Mouse (Mus musculus): ENCODE results near the gene Cic. TPM values are rescaled to one million over a fixed set of nuclear protein-coding genes. Genes with fewer than 3 reads are reported as not detected.
A peak's percentile ranks its signal among the peaks of the same experiment; 100 is the strongest.

Gene Cic
- polyA plus RNA-seq, 1 experiment from 2014 or later, result 46.6 TPM

DNA sequence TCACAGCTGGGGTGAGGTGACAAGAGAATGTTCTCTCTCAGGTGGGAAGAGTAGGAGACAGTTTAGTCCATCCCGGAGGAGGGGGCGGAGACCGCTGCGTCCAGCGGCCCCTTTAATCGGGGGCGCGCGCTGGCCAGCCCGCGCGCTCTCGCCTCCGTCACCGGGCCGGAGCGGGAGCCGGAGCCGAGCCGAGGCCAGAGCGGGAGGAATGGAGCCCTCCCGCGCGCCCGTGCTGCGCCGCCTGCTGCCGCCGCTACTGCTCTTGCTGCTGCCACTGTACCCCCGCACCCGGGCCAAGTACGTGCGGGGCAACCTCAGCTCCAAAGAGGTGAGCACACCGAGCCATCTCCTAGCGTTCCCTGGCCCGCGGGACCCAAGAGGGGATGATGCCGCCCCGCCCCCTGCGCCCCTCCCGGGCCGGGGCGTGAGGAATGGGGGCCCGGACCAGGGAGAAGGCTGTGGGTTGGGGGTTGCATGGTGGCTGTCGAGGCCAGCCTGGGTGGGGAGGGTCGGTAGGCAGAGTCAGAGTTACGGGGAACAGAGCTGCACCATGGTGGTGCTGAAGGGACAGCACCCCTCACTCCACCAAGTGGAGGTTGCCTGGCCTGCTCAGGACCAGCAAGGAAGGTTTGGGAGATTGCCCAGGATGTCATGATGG is 38.6 kb downstream of the Cic start, which contains the start of gene Tmem145:
Tmem145 (plus strand) TSS at position 151 of the 658 bp plus-strand sequence.
- Histone ChIP-seq H3K4me2 (ENCODE audit: low read depth, low read length) (peak within 1 kb of the TSS; percentile 83), H3K27ac (ENCODE audit: low read depth, low read length) (peak within 1 kb of the TSS; percentile 91), H3K36me3 (ENCODE audit: control insufficient read depth, insufficient read depth, low read length) (no peaks in the 10 kb centered on the region), H3K4me3 (ENCODE audit: low read depth, low read length) (peak within 1 kb of the TSS; percentile 76), H3K9ac (replicated peaks; ENCODE audit: low read depth, low read length) (peak within 1 kb of the TSS; percentile 93), H3K27me3 (ENCODE audit: control insufficient read depth, insufficient read depth, low read length) (no peaks in the 10 kb centered on the region), H3K4me1 (ENCODE audit: control insufficient read depth, insufficient read depth, low read length) (peaks cover 7% of the 10 kb centered on the region; the same call in 1 of the 2 replicates), H3K9me3 (ENCODE audit: control insufficient read depth, low read length) (no peaks in the 10 kb centered on the region)
- WGBS, result 0% methylated on average over 47 of the region's 47 CpGs
- peak; percentile 77 for ATAC-seq (ENCODE audit: low read depth)

DNA sequence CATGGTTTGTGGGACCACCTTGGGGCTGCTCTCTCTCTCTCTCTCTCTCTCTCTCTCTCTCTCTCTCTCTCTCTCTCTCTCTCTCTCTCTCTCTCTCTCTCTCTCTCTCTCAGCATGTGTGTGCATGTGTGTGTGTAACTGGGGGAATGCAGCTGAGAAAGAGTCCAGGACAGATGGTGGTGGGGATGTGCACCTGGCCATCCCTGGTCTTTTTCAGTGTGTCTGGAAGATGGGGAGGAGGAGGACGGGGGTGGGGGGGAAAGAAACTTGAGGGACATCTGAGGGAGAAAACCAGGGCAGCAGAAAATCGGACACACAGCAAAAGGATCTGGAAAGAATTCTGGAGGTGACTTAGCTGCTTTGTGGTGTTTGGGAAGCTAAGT is 39.1 kb downstream of the Cic start:
- H3K9me3 ChIP-seq (ENCODE audit: control insufficient read depth, low read length), result no peaks in the 10 kb centered on the region

GRCm38 (mm10) chr7:25308702-25309318 is 41.3 kb downstream of the Cic start:
- no peak overlapping the region for H3K27ac ChIP-seq (ENCODE audit: low read depth, low read length)
- H3K36me3 ChIP-seq (ENCODE audit: control insufficient read depth, insufficient read depth, low read length), result peaks cover 9% of the 10 kb centered on the region; the same call in 1 of the 2 replicates
- no peaks in the 10 kb centered on the region for H3K9me3 ChIP-seq (ENCODE audit: control insufficient read depth, low read length)
- no peak overlapping the region for H3K9ac ChIP-seq (replicated peaks; ENCODE audit: low read depth, low read length)
- 69% methylated on average over 17 of the region's 17 CpGs for WGBS
- no peak for ATAC-seq (ENCODE audit: low read depth)
- H3K4me3 ChIP-seq (ENCODE audit: low read depth, low read length), result no peak overlapping the region
- peaks cover 20% of the 10 kb centered on the region for H3K27me3 ChIP-seq (ENCODE audit: control insufficient read depth, insufficient read depth, low read length)
- H3K4me2 ChIP-seq (ENCODE audit: low read depth, low read length), result no peak overlapping the region
- H3K4me1 ChIP-seq (ENCODE audit: control insufficient read depth, insufficient read depth, low read length), result peaks cover 7% of the 10 kb centered on the region; the same call in 1 of the 2 replicates

More for the DNA sequence above, 39.1 kb downstream of the Cic start:
- Histone ChIP-seq H3K4me1 (ENCODE audit: control insufficient read depth, insufficient read depth, low read length) (peaks cover 7% of the 10 kb centered on the region; the same call in 1 of the 2 replicates), H3K27ac (ENCODE audit: low read depth, low read length) (peak overlapping the region; percentile 91), H3K9ac (replicated peaks; ENCODE audit: low read depth, low read length) (peak overlapping the region; percentile 93), H3K27me3 (ENCODE audit: control insufficient read depth, insufficient read depth, low read length) (peaks cover 2% of the 10 kb centered on the region), H3K36me3 (ENCODE audit: control insufficient read depth, insufficient read depth, low read length) (peaks cover 4% of the 10 kb centered on the region; the same call in 1 of the 2 replicates), H3K4me3 (ENCODE audit: low read depth, low read length) (peak overlapping the region; percentile 76), H3K4me2 (ENCODE audit: low read depth, low read length) (peak overlapping the region; percentile 83)
- 34% methylated on average over 2 of the region's 2 CpGs for WGBS
- ATAC-seq (ENCODE audit: low read depth), result 0 out of 2 replicates have a peak, but pooled peaks have one; percentile 7

- 92% methylated on average over 9 of the region's 9 CpGs for WGBS
- peaks cover 9% of the 10 kb centered on the region; the same call in 1 of the 2 replicates for H3K36me3 ChIP-seq (ENCODE audit: control insufficient read depth, insufficient read depth, low read length)
- H3K27ac ChIP-seq (ENCODE audit: low read depth, low read length), result no peak overlapping the region
- no peak overlapping the region for H3K4me3 ChIP-seq (ENCODE audit: low read depth, low read length)
- H3K9ac ChIP-seq (replicated peaks; ENCODE audit: low read depth, low read length), result no peak overlapping the region
- no peak for ATAC-seq (ENCODE audit: low read depth)
- H3K4me2 ChIP-seq (ENCODE audit: low read depth, low read length), result no peak overlapping the region
- peaks cover 27% of the 10 kb centered on the region for H3K27me3 ChIP-seq (ENCODE audit: control insufficient read depth, insufficient read depth, low read length)
- no peaks in the 10 kb centered on the region for H3K9me3 ChIP-seq (ENCODE audit: control insufficient read depth, low read length)
- peaks cover 7% of the 10 kb centered on the region; the same call in 1 of the 2 replicates for H3K4me1 ChIP-seq (ENCODE audit: control insufficient read depth, insufficient read depth, low read length)
Measured at GRCm38 (mm10) chr7:25309425-25309824, 41.9 kb downstream of the Cic start.

DNA sequence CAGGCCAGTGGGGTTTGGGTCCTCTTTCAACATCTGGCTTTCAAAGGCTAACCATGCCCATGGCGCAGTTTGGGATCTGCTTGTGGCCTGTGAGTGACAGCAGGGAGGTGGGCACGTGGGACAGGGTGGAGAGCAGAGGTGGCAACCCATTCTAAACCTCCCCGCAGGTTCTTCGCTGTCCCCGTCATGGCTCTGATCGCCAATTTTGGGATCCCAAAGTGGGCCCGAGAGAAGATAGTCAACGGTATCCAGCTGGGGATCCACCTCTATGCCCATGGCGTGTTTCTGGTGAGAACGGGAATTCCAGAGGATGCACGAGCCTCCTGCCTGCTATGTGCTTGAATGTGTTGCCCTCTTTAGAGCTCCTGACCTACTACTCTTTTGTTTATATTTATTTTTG is 43.7 kb downstream of the Cic start:
- H3K4me3 ChIP-seq (ENCODE audit: low read depth, low read length), result no peak overlapping the region
- H3K36me3 ChIP-seq (ENCODE audit: control insufficient read depth, insufficient read depth, low read length), result peaks cover 9% of the 10 kb centered on the region; the same call in 1 of the 2 replicates
- H3K9me3 ChIP-seq (ENCODE audit: control insufficient read depth, low read length), result no peaks in the 10 kb centered on the region
- H3K9ac ChIP-seq (replicated peaks; ENCODE audit: low read depth, low read length), result no peak overlapping the region
- H3K27ac ChIP-seq (ENCODE audit: low read depth, low read length), result no peak overlapping the region
- 83% methylated on average over 11 of the region's 11 CpGs for WGBS
- no peak for ATAC-seq (ENCODE audit: low read depth)
- no peak overlapping the region for H3K4me2 ChIP-seq (ENCODE audit: low read depth, low read length)
- no peaks in the 10 kb centered on the region for H3K4me1 ChIP-seq (ENCODE audit: control insufficient read depth, insufficient read depth, low read length)
- peaks cover 31% of the 10 kb centered on the region for H3K27me3 ChIP-seq (ENCODE audit: control insufficient read depth, insufficient read depth, low read length)

GRCm38 (mm10) chr7:25313325-25313724 is 45.8 kb downstream of the Cic start:
- Histone ChIP-seq H3K4me3 (ENCODE audit: low read depth, low read length) (no peak overlapping the region), H3K9ac (replicated peaks; ENCODE audit: low read depth, low read length) (no peak overlapping the region), H3K4me1 (ENCODE audit: control insufficient read depth, insufficient read depth, low read length) (peaks cover 7% of the 10 kb centered on the region; the same call in 1 of the 2 replicates), H3K36me3 (ENCODE audit: control insufficient read depth, insufficient read depth, low read length) (peaks cover 9% of the 10 kb centered on the region; the same call in 1 of the 2 replicates), H3K9me3 (ENCODE audit: control insufficient read depth, low read length) (no peaks in the 10 kb centered on the region), H3K27me3 (ENCODE audit: control insufficient read depth, insufficient read depth, low read length) (peaks cover 31% of the 10 kb centered on the region), H3K27ac (ENCODE audit: low read depth, low read length) (no peak overlapping the region), H3K4me2 (ENCODE audit: low read depth, low read length) (no peak overlapping the region)
- WGBS, result 52% methylated on average over 7 of the region's 7 CpGs
- ATAC-seq (ENCODE audit: low read depth), result no peak

DNA sequence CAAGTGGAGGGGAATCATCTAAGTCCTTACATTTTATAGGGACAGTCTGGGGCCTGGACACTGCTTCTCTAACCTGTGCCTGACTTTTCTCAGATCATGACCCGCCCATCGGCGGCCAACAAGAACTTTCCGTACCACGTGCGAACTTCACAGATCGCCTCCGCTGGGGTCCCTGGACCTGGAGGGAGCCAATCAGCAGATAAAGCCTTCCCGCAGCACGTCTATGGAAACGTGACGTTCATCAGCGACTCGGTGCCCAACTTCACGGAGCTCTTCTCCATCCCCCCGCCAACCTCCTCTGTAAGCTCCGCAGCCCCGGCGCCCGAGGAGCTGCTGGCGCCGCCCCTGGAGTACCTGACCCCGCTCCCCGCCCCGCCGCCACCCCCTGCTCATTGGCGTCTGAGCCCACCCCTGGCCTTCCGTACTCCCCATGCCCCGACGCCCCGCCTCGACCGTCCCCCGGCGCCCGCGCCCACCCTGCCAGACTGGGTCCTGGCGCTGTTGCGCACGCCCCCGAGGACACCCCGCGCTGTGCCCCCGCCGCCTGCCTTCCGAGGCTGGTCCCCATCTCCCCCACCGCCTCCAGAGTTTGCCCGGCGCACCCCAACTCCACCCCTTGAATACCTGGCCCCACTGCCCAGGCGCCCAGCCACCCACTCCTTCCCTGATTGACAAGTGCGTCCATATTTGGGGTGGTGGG is 47.3 kb downstream of the Cic start:
- H3K9me3 ChIP-seq (ENCODE audit: control insufficient read depth, low read length), result no peaks in the 10 kb centered on the region
- peaks cover 9% of the 10 kb centered on the region; the same call in 1 of the 2 replicates for H3K36me3 ChIP-seq (ENCODE audit: control insufficient read depth, insufficient read depth, low read length)
- ATAC-seq (ENCODE audit: low read depth), result no peak
- peak overlapping the region; percentile 21; the same call in 1 of the 2 replicates for H3K9ac ChIP-seq (replicated peaks; ENCODE audit: low read depth, low read length)
- H3K27me3 ChIP-seq (ENCODE audit: control insufficient read depth, insufficient read depth, low read length), result peaks cover 31% of the 10 kb centered on the region
- H3K4me3 ChIP-seq (ENCODE audit: low read depth, low read length), result peak overlapping the region; percentile 23
- 4% methylated on average over 47 of the region's 51 CpGs for WGBS
- H3K4me2 ChIP-seq (ENCODE audit: low read depth, low read length), result peak overlapping the region; percentile 56
- peaks cover 7% of the 10 kb centered on the region; the same call in 1 of the 2 replicates for H3K4me1 ChIP-seq (ENCODE audit: control insufficient read depth, insufficient read depth, low read length)
- no peak overlapping the region for H3K27ac ChIP-seq (ENCODE audit: low read depth, low read length)

DNA sequence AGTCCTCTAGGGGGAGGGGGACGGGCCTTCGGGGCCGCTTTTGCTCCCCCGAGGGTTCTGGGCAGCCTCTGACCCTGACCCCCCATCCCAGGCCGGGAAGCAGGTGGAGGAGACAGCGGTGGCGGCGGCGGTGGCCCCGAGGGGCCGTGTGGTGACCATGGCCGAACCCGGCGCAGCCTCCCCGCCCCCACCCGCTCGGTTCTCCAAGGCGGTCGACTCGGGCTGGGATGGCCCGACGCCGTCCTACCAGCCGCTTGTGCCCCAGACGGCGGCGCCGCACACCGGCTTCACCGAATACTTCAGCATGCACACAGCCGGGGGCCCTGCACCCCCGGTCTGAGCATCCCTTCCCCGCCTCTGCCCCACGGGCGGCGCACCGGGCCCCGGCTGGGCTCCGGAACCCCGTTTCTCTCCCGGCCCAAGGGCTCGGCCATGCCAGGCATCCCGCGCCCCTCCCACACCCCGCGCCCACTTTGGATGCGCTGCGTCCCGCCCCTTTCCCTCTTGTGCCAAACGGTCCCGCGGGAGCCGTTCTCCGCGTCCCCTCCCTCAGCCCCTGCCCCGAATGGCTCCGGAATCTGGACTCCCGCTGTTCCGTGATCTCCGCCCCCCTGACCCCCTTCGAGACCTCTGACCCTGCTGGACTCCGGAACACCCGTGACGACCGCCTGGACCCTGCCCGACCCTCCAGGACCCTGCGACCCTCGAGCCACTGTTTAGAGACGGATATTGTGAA is 48.0 kb downstream of the Cic start:
- Histone ChIP-seq H3K27ac (ENCODE audit: low read depth, low read length) (no peak overlapping the region), H3K4me2 (ENCODE audit: low read depth, low read length) (peak overlapping the region; percentile 56), H3K36me3 (ENCODE audit: control insufficient read depth, insufficient read depth, low read length) (peaks cover 9% of the 10 kb centered on the region; the same call in 1 of the 2 replicates), H3K27me3 (ENCODE audit: control insufficient read depth, insufficient read depth, low read length) (peaks cover 31% of the 10 kb centered on the region), H3K9ac (replicated peaks; ENCODE audit: low read depth, low read length) (peak overlapping the region; percentile 21; the same call in 1 of the 2 replicates), H3K4me1 (ENCODE audit: control insufficient read depth, insufficient read depth, low read length) (peaks cover 7% of the 10 kb centered on the region; the same call in 1 of the 2 replicates), H3K4me3 (ENCODE audit: low read depth, low read length) (peak overlapping the region; percentile 23), H3K9me3 (ENCODE audit: control insufficient read depth, low read length) (no peaks in the 10 kb centered on the region)
- ATAC-seq (ENCODE audit: low read depth), result no peak
- WGBS, result 1% methylated on average over 45 of the region's 69 CpGs
